Mouse (Mus musculus) T-helper 17 cell (primary cell): Measurements from ENCODE around the gene Ebf3.

Experiments used
- in situ Hi-C, 2 experiments: fragments of 300-600 bp; cut with MboI, MseI; formaldehyde crosslinking; loops; 1 replicate in 1 of 2; 2 replicates in 1 of 2; pipeline ENCODE4 v1.15.1; 2025; ENCODE audit warnings: high pct_unique_total_duplicates in 2 of 2

Gene Ebf3

GRCm38 (mm10) chr7:137313904-137314691 is at the start of gene Ebf3:
Gene Ebf3 (minus strand): TSS chr7:137314445.
- in situ Hi-C loops: no loop called here

DNA sequence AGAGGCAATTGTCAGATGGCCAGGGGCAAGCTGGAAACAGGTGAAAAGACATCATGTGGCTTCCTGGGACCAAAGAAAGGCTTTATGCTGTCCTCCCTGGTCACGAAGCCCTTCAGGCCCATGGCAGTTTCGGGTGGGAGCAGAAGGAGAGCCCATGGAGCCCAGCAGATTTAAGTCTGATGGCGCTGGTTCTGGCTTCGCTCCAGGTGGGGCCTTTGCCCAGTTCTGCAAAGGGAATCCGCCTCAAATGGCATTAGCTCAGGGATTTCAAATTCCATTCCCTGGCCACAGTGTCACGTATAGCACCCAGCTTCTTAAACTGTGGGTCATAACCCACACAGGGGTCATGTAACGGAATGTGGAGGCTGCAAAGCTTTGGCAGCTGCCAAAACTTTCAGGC is 32.6 kb upstream of the Ebf3 start:
- in situ Hi-C loops: loop anchor here in 1 of 2 experiments (10.0 kb wide), 2 partner anchors 842 to 1972 kb away; no protein-coding TSS in a partner anchor

GRCm38 (mm10) chr7:137346068-137346467 is 31.8 kb upstream of the Ebf3 start:
- in situ Hi-C loops: loop anchor here in 1 of 2 experiments (10.0 kb wide), 2 partner anchors 841 to 1971 kb away; no protein-coding TSS in a partner anchor

- in situ Hi-C loops: no loop called here
Observed at GRCm38 (mm10) chr7:137333951-137334350, 19.7 kb upstream of the Ebf3 start.

DNA sequence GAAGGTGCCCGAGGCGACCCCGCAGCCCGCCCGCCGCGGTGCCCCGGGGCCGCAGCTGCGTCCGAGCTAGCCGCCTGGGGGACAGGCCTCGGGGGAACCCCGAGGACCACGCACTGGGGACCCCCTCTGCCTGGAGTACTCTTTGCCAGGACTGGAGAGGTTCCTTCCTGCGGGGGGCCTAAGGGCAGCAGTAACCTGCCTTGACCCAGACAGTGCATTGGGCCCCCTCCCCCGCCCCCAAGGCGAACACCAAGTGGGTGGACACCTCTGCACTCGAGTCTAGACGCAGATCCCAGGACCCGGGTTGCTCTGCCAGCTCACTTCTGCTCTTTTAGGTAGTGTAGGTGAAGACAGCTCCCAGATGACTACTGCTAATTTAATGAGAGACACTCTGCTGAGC is 8.7 kb upstream of the Ebf3 start:
- in situ Hi-C loops: no loop called here

DNA sequence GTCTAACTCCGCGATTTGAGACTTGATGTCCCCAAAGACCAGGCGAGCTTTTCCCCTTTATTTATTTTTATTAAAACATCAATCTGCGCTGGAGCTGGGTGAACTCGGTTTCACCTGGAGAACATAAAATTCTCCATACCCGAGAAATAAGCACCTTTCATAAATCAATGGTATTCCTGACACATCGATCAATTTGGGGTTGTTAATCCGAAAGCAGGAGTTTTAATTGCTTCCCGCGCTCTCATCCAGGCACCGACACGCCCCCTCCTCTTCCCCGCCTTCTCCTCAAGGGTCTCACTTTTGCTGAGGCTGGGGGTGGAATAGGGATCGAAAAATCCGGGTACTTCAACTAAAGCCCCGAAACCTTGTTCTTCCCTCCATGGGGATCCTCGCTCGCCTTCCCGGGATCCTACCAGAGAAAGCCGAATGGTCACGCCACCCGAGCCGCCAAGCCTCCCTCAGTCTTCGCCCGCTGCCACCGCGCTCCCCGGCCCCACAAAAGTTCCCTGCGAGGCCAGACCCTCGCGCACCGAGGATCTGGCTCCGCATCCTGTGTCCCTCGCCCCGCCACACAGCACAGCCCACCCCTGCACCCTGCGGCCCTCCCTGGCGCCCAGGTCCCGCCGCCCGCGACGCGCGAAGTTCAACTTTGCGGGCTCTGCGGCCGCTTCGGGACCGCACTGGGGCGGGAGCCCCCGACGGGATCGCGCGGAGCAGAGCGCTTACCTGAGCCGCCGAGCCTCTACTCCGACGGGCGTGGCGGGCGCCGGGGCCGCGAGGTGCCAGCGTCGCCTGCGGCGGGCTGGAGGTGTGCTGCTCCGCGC is 7.9 kb upstream of the Ebf3 start:
- in situ Hi-C loops: no loop called here

DNA sequence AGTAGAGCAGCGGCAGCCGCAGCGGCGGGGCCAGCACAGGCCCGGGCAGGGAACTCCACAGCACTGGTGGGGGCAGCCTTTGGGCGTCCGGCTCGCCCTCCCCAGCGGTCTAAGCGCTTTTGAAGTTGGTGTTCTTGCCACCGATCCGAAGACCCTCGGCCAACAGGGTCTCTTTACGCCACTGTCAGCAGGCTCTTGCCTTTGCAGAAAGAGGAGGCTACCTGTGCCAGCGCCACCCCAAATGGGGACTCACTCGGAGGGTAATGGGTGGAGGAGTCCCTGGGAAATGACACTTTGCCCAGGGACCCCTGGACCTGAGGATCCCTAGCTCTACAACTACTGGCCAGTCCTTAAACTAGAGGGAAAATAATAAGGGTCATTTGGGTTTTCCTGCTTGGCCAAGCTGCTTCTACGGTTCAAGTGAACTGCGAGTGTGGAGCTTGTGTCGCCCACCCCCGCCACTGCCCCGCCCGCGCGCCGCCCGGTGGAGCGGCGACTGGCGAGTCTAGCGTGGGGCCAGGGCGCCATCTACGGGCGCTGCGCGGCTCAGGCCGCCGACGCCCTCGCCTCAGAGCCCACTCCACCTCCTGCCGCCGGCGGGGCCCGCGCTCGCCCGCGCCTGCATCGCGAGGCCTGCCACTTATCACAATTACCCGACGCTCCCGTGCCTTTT is 7.0 kb upstream of the Ebf3 start:
- in situ Hi-C loops: no loop called here

DNA sequence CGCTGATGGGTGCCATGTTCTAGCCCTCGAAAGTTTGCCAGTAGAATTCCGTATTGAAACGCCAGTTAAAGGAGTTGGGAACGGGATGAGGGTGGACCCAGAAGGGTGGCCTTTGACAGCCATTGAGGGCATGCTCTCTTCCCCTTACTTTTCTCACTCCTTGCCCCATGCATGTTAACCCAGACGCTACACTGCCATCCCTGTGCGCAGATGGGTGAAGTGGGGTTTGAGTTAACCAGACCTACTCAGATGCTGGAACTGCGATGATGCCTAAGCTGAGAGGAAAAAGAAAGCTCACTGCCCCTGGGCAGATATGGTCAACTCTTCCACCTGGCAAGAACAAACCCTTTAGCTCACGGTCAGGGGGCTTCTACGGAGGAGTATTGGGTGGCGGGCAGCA is 6.1 kb upstream of the Ebf3 start:
- in situ Hi-C loops: no loop called here

DNA sequence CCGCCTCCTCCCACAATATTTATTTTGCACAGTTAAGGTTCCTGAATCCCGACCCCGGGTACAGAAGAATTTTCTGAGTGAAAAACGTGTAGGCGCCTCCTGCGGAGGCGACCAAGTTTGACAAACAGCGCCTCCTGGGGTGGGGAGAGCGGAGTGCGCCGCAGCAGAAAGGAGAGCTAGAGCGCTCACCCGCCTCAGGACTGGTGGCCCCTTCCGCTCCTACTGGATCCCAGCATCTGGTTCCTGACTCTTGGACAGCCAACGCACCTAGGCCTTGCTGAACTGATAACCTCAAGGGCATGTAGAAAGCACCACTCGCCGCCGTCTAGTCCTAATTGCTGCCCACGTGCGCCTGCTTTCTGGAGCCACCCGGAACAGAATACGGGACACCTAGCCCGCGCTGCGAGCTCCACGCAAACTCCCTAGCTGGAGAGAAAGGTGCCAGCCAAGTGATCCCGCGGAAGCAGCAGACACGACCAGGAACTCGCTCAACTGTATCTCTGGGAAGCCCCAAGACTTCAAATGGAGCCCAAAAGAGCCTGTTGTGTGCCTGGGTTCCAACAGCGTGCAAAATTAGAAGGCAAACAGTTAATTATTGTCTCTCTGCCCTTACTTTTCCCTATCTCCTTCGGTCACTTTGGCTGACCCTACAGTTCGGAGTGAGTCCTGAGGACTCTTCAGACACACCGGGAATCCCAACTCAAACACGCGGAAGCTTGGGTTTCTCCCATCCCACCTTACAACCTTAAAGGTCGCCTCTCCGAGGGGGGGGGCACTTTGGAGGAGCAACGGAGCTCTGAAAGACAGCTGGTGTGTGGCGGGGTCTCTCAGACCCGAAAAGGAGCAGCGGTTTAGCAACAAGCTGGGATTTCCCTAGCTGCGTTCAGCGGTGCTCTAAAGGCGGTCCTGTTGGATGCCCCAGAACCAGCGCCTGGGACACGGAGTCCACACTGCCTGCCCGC is 5.0 kb upstream of the Ebf3 start:
- in situ Hi-C loops: loop anchor here in 1 of 2 experiments (5.0 kb wide), 1 partner anchor 427 kb away; the partner anchor contains the start of gene Mgmt

GRCm38 (mm10) chr7:137318383-137318775 is 4.1 kb upstream of the Ebf3 start:
- in situ Hi-C loops: loop anchor here in 1 of 2 experiments (5.0 kb wide), 1 partner anchor 426 kb away; the partner anchor contains the start of gene Mgmt

- in situ Hi-C loops: loop anchor here in 1 of 2 experiments (5.0 kb wide), 1 partner anchor 426 kb away; the partner anchor contains the start of gene Mgmt
Observed at GRCm38 (mm10) chr7:137317659-137318382, 3.6 kb upstream of the Ebf3 start.

- in situ Hi-C loops: loop anchor here in 1 of 2 experiments (5.0 kb wide), 1 partner anchor 425 kb away; the partner anchor contains the start of gene Mgmt
Observed at GRCm38 (mm10) chr7:137316926-137317658, 2.8 kb upstream of the Ebf3 start.

DNA sequence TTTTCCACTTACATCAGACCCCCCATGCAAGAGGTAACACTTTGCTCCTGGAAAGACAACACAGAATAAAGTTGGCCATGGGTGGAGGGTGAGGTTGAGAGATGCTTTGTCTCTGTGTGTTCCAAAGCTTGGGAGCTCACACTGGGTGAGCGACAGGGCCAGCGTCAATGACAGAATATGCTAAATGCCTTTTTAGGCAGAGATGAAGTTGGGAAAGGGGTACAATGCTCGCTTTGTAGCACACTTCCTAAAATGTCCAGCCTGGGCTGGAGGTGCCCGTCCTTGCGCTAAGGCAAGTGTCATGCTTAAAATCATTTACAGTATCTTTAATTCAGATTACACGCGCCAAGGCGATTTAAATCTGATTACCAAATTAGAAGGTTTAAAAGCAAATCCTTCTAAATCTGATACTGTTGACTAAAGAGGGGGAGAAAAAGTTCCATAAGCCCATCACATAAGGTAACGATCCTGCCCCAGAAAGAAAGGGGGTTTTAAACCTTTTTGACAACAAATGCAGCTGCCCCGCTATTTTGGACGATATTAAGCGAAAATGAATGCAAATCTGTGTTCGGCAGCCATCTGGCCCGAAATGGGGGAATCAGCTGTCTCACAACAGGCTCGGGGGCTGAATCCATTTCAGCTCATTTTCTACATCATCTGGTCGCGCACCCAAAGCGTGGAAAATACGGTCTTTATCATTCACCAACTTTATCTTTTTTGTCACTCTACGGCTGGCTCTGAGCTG is 2.1 kb upstream of the Ebf3 start:
- in situ Hi-C loops: loop anchor here in 1 of 2 experiments (5.0 kb wide), 1 partner anchor 424 kb away; the partner anchor contains the start of gene Mgmt

- in situ Hi-C loops: loop anchor here in 1 of 2 experiments (5.0 kb wide), 1 partner anchor 423 kb away; the partner anchor contains the start of gene Mgmt
Observed at GRCm38 (mm10) chr7:137315544-137315940, 1.3 kb upstream of the Ebf3 start.

GRCm38 (mm10) chr7:137314710-137315543 is 682 bp upstream of the Ebf3 start:
- in situ Hi-C loops: loop anchor here in 1 of 2 experiments (5.0 kb wide), 1 partner anchor 423 kb away; the partner anchor contains the start of gene Mgmt

DNA sequence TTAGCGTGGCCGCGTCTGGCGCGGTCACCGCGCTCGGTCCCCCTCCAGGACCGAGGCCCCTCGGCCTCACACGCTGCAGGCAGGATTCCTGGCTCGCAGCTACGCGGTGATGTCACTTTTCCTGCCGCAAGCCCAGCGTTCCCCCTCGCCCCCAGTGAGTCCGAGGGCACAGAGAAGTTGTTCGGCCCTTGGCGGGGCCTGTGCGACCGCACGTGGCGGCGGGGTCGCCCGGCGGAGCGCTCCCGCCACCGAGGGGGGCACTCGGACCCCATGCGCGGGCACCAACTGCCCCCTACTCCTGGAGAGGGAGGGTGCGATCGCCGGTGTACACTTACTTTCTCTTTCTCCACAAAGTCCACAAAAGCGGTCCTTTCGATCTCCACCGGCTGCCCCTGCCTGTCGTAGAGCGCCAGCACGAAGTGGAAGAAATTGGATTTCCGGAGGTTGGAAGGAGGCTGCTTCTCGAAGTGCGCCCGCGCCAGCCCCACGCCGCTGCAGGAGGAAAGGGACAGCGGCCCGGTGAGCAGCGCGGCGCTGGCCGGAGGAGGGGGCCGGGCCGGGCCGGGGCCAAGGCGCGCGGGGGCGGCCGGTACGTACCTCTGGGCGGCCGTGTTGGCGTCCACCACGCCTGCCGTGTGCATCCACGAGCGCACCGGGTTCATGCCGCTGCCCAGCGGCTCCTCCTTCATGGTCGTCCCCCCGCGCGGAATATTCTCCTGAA is 902 bp downstream of the Ebf3 start:
- in situ Hi-C loops: no loop called here

DNA sequence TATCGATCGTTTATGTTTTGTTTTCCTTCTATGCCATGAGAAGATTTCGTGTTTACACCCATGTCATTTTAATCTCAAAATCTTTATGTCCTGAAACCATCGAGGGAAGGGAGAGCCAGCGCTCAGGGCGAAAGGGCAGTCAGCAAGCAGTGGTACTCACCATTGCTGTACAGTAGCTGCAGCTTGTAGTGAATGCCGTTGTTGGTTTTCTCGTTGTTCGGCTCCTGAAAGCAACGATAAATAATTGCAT is 1.4 kb downstream of the Ebf3 start:
- in situ Hi-C loops: no loop called here
